Mouse (Mus musculus): ENCODE results near the gene Rbm10.

Rbm10 gene

DNA sequence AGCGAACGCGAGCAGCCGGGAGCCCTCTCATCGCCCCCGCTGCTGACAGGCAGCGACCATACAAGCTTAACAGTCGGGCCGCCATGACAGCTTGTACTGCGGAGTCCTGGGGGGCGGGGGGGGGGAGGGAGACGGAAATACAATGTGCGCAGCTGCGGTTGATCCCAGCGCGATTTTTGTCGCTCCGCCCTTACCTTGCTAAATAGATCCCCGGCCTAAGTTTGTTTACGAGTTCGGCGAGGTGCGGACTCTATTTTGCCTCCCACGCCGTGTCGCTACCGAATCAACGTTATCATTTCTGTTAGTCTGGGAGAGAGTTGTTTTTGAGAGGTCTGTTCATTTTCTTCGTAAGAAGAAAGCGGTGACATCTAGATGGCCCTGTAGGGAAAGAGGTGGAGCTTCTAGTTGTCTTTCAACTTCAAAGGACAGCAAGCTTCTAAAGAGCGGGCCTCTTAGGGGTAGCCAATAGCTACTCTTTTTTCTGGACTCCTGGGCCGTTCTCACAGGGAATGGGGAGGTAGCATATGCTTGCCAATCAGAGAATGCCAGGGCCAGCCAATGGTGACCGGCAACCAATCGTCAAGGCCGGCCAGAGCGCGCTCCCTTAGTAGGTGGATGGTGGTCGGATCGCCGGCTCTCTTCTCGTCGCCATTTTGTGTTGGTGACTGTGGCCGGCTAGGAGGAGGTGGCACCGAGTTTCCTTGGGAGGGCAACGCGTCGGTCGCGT, at the start of gene Rbm10, which contains the start of gene Ndufb11:
Gene Rbm10, plus strand, starts transcription at position 328 of the 727 bp plus-strand sequence.
Gene Ndufb11, minus strand, starts transcription at position 444 of the 727 bp plus-strand sequence.
- in situ Hi-C loops (cut with MboI; ENCODE audit: low sequenced_read_pairs): no loop called here

DNA sequence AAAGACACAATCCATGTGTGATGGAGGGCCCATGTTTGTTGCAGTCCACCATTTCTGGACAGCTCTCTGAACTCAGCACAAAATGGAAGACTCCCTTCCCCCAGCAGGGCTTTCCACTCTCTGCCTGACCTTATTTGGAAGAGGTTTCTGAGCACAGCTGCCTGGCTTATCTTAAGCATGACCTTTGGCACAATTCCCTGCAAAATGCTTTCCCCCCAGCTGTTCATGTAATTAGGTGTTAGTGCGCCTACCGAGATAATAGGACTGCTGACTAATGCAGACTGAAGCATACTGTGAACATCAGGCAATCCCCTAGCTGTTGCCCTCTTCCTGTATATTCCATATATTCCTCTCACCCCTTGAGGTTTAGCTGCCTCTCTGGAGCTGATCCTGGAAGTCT, 46.3 kb upstream of the Rbm10 start:
- in situ Hi-C loops (cut with MboI; ENCODE audit: low sequenced_read_pairs): loop anchor here (25.0 kb wide), 1 partner anchor 559 kb away; no protein-coding TSS in a partner anchor

DNA sequence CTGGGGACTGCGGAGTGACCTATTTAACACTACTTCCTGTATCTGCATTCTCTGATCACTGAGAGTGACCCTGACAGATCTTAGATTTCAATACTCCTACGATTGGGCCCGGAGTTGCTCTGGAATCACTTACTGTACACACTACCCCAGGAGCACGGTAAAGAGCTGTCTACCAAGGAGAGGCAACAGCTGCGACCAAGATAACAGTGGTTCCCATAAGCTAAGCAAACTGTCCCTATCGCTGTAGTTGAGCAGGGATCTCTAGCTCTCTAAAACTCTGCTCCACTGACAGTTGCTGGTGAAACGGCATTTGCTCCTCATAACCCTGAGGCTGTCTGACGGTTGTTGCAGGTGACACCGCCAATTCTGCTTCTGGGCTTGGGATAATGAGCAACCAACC, 44.6 kb upstream of the Rbm10 start:
- in situ Hi-C loops (cut with MboI; ENCODE audit: low sequenced_read_pairs): loop anchor here (25.0 kb wide), 1 partner anchor 560 kb away; no protein-coding TSS in a partner anchor

DNA sequence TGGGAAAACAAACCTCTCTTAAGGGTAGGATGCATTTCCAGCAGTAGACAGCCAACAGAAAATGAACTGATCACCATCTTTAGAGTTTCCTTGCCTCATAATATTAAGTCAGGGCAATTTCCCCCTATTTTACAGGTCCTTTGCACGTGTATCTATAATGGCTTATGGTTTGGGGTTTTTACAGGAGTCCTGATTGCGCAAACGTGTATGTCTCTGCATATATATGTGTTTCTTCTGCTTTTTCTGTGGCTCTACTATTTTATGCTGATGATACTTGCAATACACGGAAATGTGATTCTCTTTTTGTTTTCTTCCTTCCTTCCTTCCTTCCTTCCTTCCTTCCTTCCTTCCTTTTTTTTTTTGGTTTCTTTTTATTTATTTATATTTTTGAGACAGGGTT, 43.4 kb upstream of the Rbm10 start:
- in situ Hi-C loops (cut with MboI; ENCODE audit: low sequenced_read_pairs): loop anchor here (25.0 kb wide), 1 partner anchor 562 kb away; no protein-coding TSS in a partner anchor

DNA sequence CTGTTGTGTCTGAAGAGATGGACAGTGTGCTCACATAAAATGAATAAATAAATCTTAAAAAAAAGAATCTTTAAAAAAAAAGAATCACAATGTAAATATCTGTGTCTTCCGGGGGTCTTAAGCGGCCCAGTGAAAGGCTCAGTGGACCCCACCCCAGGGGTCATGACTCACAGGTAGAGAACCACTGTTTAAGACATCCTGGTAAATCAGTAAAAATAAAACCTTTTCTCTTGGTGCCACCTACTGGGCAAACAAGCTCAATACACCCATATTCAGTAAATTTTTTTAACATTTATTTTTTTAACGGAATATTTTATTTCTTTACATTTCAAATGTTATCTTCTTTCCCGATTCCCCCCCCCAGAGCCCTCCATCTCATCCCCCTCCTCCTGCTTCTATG, 29.3 kb upstream of the Rbm10 start:
- in situ Hi-C loops (cut with MboI; ENCODE audit: low sequenced_read_pairs): no loop called here

DNA sequence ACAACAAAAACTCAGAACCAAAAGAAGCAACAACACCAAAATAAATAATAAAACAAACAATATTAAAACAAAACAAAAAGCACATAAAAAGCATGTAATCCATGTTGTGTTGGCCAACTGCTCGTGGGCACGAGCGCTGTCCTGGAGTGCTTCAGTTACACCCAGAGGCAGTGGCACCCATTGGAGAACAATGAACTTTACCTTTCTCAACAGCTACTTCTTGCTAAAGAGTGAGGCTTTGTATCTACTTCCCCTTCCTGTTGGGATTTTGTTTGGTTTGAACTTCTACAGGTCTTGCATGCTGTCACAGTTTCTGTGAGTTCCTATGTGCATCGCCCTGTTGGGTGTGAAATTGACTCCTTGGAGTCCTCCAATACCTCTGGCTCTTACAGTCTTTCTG, 8.8 kb upstream of the Rbm10 start:
- in situ Hi-C loops (cut with MboI; ENCODE audit: low sequenced_read_pairs): no loop called here

DNA sequence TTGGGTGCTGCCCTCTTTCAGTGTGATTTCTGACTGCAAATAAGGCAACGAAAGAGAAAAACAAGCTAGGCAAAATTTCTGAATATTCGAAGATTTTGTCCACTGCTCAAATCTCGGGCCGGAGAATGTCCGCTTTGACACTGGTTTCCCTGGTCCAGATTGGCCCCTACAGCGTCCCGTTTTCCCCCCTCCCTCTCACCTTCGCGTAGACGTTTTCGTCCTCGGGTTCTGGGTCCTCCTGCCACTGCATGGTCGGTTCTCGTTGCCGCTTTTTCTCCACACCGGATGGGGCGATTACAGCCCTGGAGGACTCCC, 485 bp upstream of the Rbm10 start:
- in situ Hi-C loops (cut with MboI; ENCODE audit: low sequenced_read_pairs): no loop called here

DNA sequence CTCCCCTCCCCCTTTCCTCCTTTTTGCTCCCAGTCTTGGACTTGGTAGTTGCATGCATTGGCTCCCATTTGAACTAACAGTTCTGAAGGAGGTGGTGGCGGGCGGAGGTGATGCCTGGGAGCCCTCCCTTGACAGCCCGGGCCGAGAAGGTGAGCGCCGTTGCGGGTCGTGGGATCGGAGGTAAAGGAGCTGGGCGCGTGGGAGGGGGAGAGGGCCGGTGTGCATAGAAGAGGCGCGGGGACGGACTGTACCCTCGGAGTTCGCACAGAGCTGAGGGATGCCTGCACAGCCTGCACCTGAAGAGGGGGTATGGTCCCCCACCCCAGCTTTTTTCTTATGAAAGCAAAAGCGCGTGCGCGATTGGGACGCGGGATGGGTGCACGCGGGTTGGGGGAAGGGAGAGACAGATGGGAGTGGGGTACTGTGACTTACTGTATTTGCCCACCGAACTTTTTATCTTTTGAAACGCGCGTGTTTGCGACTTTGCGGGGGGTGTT, 648 bp downstream of the Rbm10 start:
- in situ Hi-C loops (cut with MboI; ENCODE audit: low sequenced_read_pairs): no loop called here

DNA sequence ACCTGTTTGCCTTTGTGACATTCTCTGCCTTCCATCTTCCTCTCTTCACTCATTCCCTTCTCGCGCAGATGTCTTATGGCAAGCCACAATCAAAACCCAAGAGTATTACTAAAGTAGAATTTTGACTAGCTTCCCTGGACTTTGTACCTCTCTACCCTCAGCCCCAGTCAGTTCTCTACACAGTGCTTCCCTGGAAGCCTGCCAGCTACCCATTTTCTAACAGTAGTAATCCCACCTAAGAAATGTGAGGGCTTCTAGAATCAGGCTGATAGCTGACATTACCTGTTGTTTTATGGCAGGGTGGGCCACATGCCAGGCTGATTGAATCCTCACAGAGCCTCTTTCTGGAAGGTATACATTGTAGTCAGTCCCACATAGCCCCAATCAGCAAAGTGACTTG, 20.8 kb downstream of the Rbm10 start:
- in situ Hi-C loops (cut with MboI; ENCODE audit: low sequenced_read_pairs): no loop called here

DNA sequence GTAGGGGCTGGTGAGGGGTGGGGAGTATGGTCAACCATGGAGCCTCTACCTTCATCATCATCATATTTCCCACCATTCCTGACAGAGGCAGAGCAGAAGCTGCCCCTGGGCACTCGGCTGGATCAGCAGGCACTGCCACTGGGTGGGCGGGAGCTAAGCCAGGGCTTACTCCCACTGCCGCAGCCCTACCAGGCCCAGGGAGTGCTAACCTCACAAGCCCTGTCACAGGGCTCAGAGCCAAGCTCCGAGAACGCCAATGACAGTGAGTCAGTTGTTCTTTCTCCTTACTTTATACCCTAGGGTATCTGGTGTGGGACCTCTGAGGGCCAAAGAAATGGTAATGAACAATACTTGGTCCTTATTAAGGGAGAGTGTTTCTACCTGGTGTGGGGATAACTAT, 27.5 kb downstream of the Rbm10 start:
- in situ Hi-C loops (cut with MboI; ENCODE audit: low sequenced_read_pairs): no loop called here

DNA sequence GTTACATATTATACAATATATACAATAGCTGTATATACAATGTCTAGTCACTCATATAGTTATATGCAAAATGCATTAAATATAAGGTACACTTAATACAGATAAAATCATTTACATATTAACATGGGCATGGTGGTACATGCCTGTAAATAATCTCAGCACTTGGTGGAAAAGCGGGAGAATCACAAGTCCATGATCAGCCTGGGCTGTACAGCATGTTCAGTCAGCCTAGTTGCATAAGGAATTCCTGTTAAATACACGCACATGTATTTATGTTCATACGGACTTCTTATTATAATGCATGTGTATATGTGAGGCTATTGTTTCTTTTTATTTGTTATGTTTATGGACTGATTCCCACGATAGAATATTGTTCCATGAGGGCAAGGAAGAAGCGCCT, 40.3 kb downstream of the Rbm10 start:
- in situ Hi-C loops (cut with MboI; ENCODE audit: low sequenced_read_pairs): loop anchor here (25.0 kb wide), 1 partner anchor 280 kb away; the partner anchor contains the start of gene Cfp

DNA sequence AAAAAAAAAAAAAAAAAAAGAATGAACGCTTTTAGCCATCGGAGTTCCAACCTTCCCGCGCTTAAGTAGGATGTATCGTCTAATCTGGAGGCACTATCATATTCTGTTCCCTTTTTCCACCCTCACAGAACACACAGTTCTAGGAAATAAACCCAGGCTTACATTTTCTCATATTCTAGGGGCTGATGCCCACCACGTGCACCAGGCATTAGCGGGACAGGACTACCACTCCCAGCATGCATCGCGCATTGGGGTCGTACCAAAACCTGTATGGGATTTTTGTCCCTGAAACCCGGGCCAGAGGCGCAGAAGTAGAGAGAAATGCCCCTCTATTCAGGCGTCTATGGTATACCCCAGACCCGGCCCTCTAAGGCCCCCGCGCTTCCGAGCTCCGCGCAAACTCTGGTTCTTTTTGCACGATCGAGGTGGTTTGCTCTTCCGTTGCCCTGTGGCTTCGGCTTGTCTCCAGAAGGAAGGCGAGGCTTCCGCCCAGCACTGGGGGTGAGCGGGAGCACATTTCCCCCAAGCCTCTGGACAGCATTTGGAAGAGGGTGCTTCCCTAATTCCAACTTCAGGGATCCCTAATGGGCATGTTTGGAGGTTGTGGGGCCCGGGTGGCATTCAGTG, 40.8 kb downstream of the Rbm10 start, which contains the start of gene Uba1:
Gene Uba1, plus strand, starts transcription at position 301 of the 627 bp plus-strand sequence.
- in situ Hi-C loops (cut with MboI; ENCODE audit: low sequenced_read_pairs): loop anchor here (25.0 kb wide), 1 partner anchor 279 kb away; the partner anchor contains the start of gene Cfp

DNA sequence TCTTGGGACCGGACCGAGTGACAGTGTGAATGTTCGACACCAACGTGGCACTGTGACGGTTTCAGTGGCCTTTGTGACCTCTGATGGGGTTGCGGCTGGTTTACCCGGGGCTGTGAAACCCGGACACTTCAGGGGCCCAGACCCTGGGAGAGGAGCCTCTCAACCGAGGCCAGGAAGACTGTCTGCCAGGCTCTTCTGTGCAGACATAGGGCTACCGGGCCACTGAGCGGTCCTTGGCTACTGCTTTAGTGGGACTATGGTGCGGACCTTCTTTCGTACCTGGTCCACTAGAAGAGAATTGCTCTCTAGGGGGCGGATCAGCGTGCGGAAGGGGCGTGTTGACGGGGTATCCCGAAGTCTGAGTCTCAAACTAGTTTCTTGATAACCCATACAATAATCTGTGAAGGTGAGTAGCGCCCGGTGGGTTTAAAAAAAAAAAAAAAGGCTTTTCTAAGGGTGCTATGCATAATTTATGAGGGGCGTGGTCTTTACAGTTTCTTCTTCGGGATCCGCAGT, 41.6 kb downstream of the Rbm10 start:
- in situ Hi-C loops (cut with MboI; ENCODE audit: low sequenced_read_pairs): loop anchor here (25.0 kb wide), 1 partner anchor 278 kb away; the partner anchor contains the start of gene Cfp

DNA sequence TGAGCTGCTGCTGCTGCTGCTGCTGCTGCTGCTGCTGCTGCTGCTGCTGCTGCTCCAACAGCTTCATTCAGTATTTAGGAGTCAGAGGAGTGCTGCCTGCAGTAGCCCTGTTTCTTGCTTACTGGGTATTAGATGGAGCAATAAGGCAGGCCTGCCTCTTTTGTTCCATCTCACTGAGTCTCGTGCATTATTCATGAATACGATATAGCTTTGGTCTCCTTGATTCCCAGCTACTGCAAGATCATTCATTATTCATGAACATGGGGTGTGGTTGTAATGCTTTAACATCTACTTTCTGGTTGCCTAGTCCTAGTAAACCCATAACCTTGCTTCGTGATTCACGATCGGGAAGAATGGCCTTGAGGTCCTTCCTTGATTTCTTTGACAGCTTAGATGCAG, 45.0 kb downstream of the Rbm10 start:
- in situ Hi-C loops (cut with MboI; ENCODE audit: low sequenced_read_pairs): loop anchor here (25.0 kb wide), 1 partner anchor 275 kb away; the partner anchor contains the start of gene Cfp

DNA sequence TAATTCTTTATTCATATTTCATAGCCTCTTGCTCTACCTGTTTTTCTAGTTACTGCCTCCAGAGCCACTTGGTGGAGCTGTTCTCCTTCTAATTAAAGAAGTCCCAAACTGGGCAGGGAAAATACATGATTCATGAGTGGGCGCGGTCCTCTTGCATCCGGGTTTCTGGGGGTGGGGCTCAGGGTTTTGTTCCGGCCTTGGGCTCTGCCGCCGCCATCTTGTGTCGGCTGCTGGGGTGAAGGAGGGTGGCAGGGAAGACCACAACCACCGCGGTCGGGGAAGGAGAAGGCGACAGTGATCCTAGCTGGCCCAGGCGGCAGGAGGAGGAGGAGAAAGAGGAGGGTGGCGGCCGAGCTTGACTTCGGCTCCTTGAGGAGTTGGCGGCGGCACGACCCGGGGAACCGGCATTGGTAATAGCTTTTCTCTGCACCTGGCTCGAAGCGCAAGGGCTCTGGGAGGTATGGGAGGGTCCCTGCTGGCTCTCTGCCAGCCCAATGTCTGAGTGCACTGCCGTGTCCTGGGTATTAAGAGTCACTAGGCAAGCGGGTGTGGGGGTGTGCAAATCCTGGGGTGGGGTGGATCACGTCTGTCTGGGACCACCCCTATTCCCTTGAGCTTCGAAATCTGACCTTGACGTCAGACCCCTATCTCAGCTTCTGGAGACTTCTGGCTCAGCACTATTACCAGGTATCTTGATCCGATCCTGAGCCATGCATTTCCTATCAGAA, 45.6 kb downstream of the Rbm10 start:
- in situ Hi-C loops (cut with MboI; ENCODE audit: low sequenced_read_pairs): loop anchor here (25.0 kb wide), 1 partner anchor 274 kb away; the partner anchor contains the start of gene Cfp

DNA sequence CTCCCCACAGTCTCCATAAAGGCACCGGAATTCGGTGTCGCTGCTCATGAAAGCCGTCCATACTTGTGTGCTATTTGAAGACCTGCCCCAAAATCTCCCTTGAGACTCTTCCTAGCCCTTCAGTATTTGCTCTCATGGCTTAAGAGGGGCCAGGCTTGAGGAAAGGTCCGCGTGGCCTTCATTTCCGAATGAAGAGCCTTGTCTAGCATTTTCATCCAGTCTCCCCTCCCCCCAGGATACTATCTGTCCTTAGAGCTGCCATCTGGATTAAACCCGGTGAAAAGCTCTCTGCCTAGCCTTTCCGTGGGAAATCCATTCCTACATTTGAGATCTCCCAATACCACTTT, 46.1 kb downstream of the Rbm10 start:
- in situ Hi-C loops (cut with MboI; ENCODE audit: low sequenced_read_pairs): loop anchor here (25.0 kb wide), 1 partner anchor 274 kb away; the partner anchor contains the start of gene Cfp

DNA sequence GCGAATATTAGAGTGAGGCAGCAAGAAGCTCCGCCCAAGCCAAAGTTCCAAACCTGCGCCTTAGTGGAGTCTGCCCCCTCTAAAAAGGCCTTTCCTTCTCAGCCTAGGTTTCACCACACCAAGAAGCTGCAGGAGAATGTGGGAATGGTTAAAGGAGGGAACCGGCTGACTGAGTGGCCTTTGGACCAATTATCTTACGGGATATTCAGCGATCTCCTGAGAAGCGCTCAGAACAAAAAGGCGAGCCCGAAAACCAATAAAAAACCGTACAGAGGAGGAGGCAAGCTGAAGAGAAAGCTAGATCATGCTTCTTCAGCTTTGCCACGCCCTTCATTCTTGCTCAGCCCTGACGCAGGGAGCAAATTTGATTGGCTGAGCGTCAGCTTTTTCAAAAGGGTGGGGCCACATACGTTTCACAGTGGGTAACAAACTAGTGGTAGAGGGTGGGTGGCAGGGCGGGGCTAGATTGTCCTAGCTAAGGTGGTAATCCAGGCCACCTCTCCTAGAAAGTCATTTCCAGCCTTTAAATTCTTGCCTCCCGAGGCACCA, 70.3 kb downstream of the Rbm10 start, which contains the start of gene Cdk16:
Gene Cdk16, plus strand, starts transcription at position 436 of the 549 bp plus-strand sequence.
- in situ Hi-C loops (cut with MboI; ENCODE audit: low sequenced_read_pairs): no loop called here

DNA sequence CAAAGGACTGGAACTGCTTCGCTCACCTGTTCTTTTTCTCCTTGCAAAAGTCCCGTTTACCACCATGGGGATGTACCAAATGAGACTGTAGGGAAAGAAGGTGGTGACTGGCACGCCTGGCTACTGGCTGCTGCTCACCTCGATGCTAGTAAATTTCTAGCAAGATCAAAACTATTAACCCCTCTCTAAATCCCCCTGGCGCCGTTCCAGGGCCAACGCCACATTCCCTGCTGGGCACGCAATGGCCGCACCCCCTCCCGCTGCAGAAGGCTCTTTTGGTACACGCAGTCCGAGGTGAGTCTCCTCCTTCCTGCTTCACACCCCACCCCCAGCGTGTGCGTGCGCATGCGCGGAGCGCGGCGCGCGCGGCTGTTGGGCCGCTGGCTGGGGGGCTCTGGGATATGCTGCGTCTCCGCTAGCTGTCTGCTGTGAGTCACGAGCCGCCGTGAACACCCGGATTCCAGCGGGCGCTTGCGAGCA, 70.8 kb downstream of the Rbm10 start:
- in situ Hi-C loops (cut with MboI; ENCODE audit: low sequenced_read_pairs): no loop called here

DNA sequence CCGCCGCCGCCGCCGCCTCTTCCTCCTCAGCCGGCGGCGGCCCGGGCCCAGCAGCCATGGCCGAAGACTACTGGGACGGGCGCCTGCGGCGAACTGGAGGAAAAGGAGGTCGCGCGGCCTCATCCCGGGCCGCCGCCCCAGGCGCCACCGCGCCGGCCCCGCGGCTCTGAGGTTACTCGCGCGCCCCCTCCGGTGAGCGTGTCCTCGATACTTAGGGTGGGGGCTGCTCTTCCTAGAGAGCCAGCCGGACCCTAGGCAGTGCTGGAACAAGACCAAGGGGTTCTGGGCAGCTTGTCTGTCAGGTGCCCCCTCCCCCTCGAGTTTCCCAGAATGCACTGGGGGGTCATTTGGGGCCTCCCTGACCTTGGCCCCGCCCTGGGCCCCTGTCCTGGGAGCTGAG, 71.3 kb downstream of the Rbm10 start:
- in situ Hi-C loops (cut with MboI; ENCODE audit: low sequenced_read_pairs): no loop called here

DNA sequence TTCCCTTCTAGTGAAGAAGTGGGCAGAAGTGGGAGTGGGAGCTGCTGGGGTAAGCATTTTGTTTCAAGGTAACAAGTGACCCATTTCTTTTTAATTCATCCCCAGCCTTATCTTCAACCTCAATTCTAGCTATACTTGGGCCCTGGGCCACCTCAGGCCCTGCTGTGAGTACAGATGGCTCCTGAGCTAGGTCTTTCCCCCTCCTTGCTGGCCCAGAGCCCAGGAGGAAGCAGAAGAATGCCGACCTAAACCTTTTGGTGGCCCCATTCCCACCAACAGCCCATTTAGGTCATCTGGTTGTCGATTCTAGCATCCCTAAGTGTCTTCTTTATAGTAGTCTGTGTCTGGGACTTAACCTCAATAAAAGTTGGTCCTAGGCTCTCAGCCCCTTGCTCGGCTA, 74.3 kb downstream of the Rbm10 start:
- in situ Hi-C loops (cut with MboI; ENCODE audit: low sequenced_read_pairs): no loop called here

All from CH12F3 (cell line).